Mouse (Mus musculus) ES-Bruce4 (cell line): ENCODE data around the gene Gimd1.
A peak's percentile ranks its signal among the peaks of the same experiment; 100 is the strongest.

ENCODE experiments used
- CTCF ChIP-seq: IDR thresholded peaks from one replicate; pipeline ENCODE4 v1.8.1; 2011; ENCODE audit warnings: low read depth, low read length
- POLR2A ChIP-seq: IDR thresholded peaks from one replicate; pipeline ENCODE4 v1.8.1; 2011; ENCODE audit warnings: low read length; ENCODE audit not compliant: insufficient read depth

DNA sequence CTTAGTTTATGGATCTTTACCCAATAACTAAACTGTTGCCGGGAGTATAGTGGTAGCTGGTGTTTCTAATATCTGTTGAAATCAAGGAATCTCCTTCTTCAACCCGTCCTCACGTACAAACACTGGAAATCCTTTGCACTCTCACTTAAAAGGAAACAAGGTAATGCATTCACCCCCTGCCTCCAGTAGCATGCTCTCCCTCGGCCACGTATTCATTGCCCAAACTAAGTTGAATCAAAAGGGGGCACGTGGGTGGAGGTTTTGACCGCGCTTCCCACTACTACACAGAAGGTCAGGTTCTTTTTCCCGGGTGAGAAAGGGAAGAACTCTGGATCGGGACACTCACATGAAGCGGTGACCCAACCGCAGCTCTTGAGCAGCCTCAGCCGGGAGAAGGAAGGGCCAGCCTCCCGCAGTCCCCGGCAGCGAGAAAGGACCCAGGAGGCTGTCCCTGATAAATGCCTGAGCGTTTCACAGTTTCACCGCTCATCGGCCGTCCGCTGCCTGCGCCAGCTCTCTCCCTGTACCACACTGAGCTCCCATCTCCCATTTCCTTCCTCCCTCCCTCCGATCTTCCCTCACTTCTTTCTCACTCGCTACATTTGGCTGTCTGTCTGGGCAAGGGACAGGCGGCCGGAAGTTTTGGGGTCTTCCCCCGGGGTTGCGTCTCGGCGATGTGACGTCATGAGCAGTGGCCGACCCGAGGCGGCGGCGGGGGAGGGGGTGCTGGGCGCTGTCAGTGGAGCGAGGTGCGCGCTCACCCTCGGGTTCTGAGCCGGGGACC is 54.0 kb downstream of the Gimd1 start, which contains the start of gene Tbck:
- no peak for TF ChIP-seq CTCF
- peak; percentile 11 for TF ChIP-seq POLR2A
